Mouse (Mus musculus) ES-E14 (cell line): ENCODE measurements around the gene Osbpl2.

Experiments
- CHD2 ChIP-seq: IDR thresholded peaks from 2 replicates; pipeline ENCODE4 v1.6.1; 2014; ENCODE audit warnings: mild to moderate bottlenecking, low read depth, low read length, inconsistent platforms
- ZNF384 ChIP-seq: IDR thresholded peaks from 2 replicates; pipeline ENCODE4 v1.6.1; 2012; ENCODE audit warnings: low read depth, low read length, inconsistent platforms

DNA sequence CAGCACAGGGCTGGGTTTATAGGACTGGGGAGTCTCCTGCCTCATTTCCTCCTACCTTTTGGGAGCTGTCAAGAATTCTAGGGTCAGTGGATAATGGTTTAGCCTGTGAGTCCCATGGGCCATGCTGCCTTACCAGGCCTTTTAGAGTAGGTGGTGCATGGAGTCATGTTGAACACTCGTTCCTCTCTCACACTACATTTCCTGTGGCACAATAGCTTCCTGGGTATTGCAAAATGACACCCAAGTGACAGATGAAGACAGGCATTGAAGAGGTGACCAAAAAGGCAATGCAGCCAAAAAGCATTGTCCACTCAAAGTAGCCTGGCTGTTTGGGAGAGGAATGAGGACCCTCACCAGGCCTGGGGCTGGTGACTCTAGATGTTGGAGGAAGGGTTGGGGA is 8.6 kb downstream of the Osbpl2 start:
- no peak for TF ChIP-seq ZNF384
- TF ChIP-seq CHD2 = no peak
